Mouse (Mus musculus) lung, embryonic 16.5 days (tissue): ENCODE data around the gene Gm49345. TPM values are rescaled to one million over a fixed set of nuclear protein-coding genes. Genes with fewer than 3 reads are reported as not detected.

ENCODE experiments used
- ATAC-seq: fragments of 200-750 bp; cut with Nextera tagmentation; 2 replicates; pipeline ENCODE4 v1.8.0; 2017; ENCODE audit warnings: low read depth, mild to moderate bottlenecking, moderate library complexity
- H3K27ac ChIP-seq: fragments of 300-500 bp; sonication (generic); 2 replicates; pipeline ENCODE4 v1.5.1; 2014; ENCODE audit warnings: mild to moderate bottlenecking, control low read depth, low read length
- H3K27me3 ChIP-seq: fragments of 300-500 bp; sonication (generic); 2 replicates; pipeline ENCODE4 v1.6.1; 2014; ENCODE audit warnings: low read depth, low read length, mixed read lengths; ENCODE audit not compliant: control insufficient read depth, insufficient read depth
- H3K36me3 ChIP-seq: fragments of 300-500 bp; sonication (generic); 2 replicates; pipeline ENCODE4 v1.6.1; 2014; ENCODE audit warnings: low read length; ENCODE audit not compliant: control insufficient read depth, insufficient read depth
- H3K4me1 ChIP-seq: fragments of 300-500 bp; sonication (generic); replicated peaks from 2 replicates; pipeline ENCODE4 v1.6.1; 2014; ENCODE audit warnings: low read length, mixed read lengths; ENCODE audit not compliant: control insufficient read depth, insufficient read depth
- H3K4me2 ChIP-seq: fragments of 300-500 bp; sonication (generic); 2 replicates; pipeline ENCODE4 v1.6.1; 2014; ENCODE audit warnings: low read depth, low read length, control low read depth
- H3K4me3 ChIP-seq: fragments of 300-500 bp; sonication (generic); 2 replicates; pipeline ENCODE4 v1.5.1; 2014; ENCODE audit warnings: mild to moderate bottlenecking, low read length, control low read depth
- H3K9ac ChIP-seq: fragments of 300-500 bp; sonication (generic); 2 replicates; pipeline ENCODE4 v1.6.1; 2014; ENCODE audit warnings: low read length, control low read depth
- H3K9me3 ChIP-seq: fragments of 300-500 bp; sonication (generic); 2 replicates; pipeline ENCODE4 v1.6.1; 2016; ENCODE audit warnings: low read length; ENCODE audit not compliant: control insufficient read depth
- WGBS: fragments of 180-500 bp; shearing (Covaris S2); extraction: QIAGEN DNeasy Blood & Tissue Kit; methylation state at CpG from one replicate; pipeline ENCODE4 v1.1.7; 2014; 5-methylcytosine and 5-hydroxymethylcytosine counted together
- polyA plus RNA-seq: library from polyadenylated mRNA; unstranded; fragments of >200 nt; fragmentation: Nextera tagmentation; extraction: Ambion mirVana; gene quantifications from 2 replicates; pipeline ENCODE4 v1.2.1, GENCODE M21; 2015

The Gm49345 gene
- polyA plus RNA-seq, 1 experiment from 2014 or later = 0.69 TPM

DNA sequence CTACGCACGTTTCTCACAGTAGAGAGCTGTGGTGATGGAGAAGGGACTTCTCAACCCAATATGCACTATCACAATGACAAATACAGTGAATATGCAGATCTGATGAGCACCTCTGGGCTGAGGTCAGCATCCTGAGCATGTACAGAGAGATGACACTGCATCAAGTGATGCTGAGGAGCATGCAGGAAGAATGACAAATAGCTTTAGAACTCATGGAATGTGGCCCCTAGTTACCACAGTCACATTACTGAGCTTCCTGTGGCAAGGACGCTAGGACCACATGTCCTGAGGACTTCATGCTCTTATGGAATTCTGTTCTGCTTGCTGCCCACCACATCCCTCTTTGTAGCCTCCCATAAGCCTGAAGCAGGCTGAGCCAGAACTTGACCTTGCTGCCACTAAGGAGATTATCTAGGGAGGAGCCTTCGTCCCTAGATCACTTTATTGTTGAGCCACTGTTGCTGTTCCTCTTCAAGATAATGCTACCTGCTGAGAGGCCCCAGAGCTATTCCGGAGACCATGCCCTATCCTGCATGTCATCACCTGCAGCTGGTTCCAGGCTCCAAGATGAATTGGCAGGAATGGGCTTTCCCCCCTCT, 64.9 kb downstream of the Gm49345 start:
- no peaks in the 10 kb centered on the region for H3K9me3 ChIP-seq
- H3K4me2 ChIP-seq = no peak overlapping the region
- H3K4me3 ChIP-seq = no peak overlapping the region
- H3K27me3 ChIP-seq = no peaks in the 10 kb centered on the region
- WGBS = 75% methylated on average over 5 of the region's 5 CpGs
- H3K9ac ChIP-seq = no peak overlapping the region
- no peak overlapping the region for H3K27ac ChIP-seq
- no peaks in the 10 kb centered on the region for H3K4me1 ChIP-seq
- H3K36me3 ChIP-seq = no peaks in the 10 kb centered on the region
- no peak for ATAC-seq

DNA sequence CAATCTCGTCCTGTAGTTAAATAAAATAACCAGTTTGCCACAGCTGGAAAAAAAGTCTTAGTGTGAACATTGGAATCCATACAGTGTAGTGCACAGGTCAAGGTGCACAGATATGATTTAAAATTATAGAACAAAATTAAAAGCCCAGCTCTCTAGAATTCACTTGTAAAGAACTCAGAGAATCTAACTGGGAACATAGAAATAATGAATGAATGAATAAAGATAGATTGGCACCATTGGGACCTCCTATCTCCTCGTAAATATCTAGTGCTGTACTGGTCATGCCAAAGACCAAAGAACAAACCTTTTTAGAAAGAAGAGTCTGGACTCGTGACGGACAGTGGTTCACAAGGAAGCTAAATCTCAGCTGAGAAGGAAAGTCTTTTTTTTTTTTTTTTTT, 83.8 kb downstream of the Gm49345 start, which contains the start of gene Zfp748:
Zfp748 (minus strand) TSS at position 101 of the 400 bp plus-strand sequence.
- H3K36me3 ChIP-seq = no peaks in the 10 kb centered on the region
- H3K4me1 ChIP-seq = peaks cover 13% of the 10 kb centered on the region
- ATAC-seq = no peak
- peak within 1 kb of the TSS; percentile 83 for H3K4me2 ChIP-seq
- WGBS = 77% methylated on average over 4 of the region's 4 CpGs
- H3K4me3 ChIP-seq = peak within 1 kb of the TSS; percentile 63
- peak within 1 kb of the TSS; percentile 79 for H3K9ac ChIP-seq
- H3K27me3 ChIP-seq = no peaks in the 10 kb centered on the region
- peak within 1 kb of the TSS; percentile 76 for H3K27ac ChIP-seq
- H3K9me3 ChIP-seq = no peaks in the 10 kb centered on the region; the same call in 1 of the 2 replicates

DNA sequence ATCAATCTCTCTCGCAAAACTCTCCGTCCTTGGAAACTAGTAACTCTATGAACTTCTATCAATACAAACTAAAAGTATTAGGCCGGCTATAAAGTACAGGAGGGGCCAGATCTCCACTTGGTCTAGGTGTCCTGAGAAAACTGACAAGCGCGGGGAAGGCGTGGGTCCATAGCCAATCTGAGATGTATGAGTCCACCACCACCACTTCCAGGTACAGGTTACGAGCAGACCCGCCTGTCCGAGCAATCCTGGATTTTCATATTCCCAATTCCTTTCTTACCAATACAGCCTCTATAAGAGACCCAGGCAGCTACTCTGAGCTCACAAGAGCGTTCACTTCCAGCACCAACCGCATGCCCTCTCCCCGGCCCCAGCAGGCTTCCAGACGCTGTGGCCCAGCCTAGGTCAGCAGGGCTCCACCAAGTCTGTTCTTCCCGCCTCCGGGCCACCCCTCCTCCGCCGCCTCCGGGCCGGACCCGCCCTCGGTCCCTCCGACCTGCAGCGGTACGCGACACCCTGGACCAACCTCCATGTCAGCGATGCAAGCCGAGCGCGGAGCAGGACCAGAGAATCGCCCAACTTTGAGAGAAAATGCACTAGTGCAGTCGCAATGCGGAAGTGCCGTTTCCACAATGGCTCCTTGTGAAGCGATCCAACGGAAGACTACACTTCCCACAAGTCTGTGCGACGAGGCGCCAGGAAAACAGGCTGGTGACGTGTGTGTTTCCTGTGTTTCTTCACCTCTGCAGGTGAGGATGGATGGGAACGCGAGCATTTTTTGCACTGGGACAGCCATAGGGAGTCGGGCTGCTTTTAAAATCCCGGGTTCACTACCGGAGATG, 84.8 kb downstream of the Gm49345 start:
- peak overlapping the region; percentile 79 for H3K9ac ChIP-seq
- peak overlapping the region; percentile 63 for H3K4me3 ChIP-seq
- H3K9me3 ChIP-seq = no peaks in the 10 kb centered on the region
- WGBS = under 1% methylated on average over 44 of the region's 44 CpGs
- peak; percentile 98 for ATAC-seq
- no peaks in the 10 kb centered on the region for H3K36me3 ChIP-seq
- H3K27me3 ChIP-seq = no peaks in the 10 kb centered on the region
- peak overlapping the region; percentile 83 for H3K4me2 ChIP-seq
- H3K4me1 ChIP-seq = peaks cover 13% of the 10 kb centered on the region
- peak overlapping the region; percentile 76 for H3K27ac ChIP-seq

DNA sequence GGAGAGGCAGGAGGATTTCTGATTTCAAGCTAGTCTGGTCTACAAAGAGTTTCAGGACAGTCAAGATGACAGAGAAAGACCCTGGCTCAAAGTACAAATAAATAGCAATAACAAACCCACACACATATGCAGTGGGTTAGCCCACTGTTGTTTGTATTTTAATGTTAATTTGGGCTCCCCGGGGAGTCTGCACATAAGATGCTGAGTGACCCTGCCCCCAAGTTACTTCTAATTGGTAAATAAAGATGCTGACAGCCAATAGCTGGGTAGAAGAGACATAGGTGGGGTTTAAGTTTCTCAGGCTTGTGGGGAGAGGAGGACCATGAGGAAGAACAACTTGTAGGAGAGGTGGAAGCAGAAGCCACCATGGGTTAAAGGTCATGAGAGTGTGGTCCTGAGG, 91.6 kb downstream of the Gm49345 start:
- H3K4me3 ChIP-seq = no peak overlapping the region

More for the DNA sequence above, 91.6 kb downstream of the Gm49345 start:
- no peak overlapping the region for H3K27ac ChIP-seq
- H3K27me3 ChIP-seq = no peaks in the 10 kb centered on the region
- WGBS = 88% methylated on average over 1 of the region's 1 CpGs
- no peak overlapping the region for H3K4me2 ChIP-seq
- no peak overlapping the region for H3K9ac ChIP-seq
- H3K36me3 ChIP-seq = peaks cover 29% of the 10 kb centered on the region
- no peaks in the 10 kb centered on the region for H3K4me1 ChIP-seq
- ATAC-seq = no peak
- H3K9me3 ChIP-seq = no peaks in the 10 kb centered on the region

Other genes starting within 250 kb of the Gm49345 start
- 8.5 and 8.7 TPM in 2 replicates for gene Zfp429, start 237.9 kb downstream of the Gm49345 start, polyA plus RNA-seq
- gene Zfp459, start 216.4 kb downstream of the Gm49345 start, polyA plus RNA-seq = 1.2 and 1.3 TPM in 2 replicates
- 10.8 and 12.0 TPM in 2 replicates for gene Zfp874a, start 186.1 kb downstream of the Gm49345 start, polyA plus RNA-seq
- gene Zfp874b, start 153.5 kb downstream of the Gm49345 start, polyA plus RNA-seq = 3.5 and 3.6 TPM in 2 replicates
- 13.3 and 14.9 TPM in 2 replicates for gene Zfp58, start 137.2 kb downstream of the Gm49345 start, polyA plus RNA-seq
- gene Gm26965, start 111.6 kb downstream of the Gm49345 start, polyA plus RNA-seq = not detected in 2 replicates
- 20.9 and 21.9 TPM in 2 replicates for gene Zfp87, start 111.6 kb downstream of the Gm49345 start, polyA plus RNA-seq
- gene Zfp748, start 83.9 kb downstream of the Gm49345 start, polyA plus RNA-seq = 13.8 and 14.5 TPM in 2 replicates
- 4.5 and 4.7 TPM in 2 replicates for gene Zfp729b, start 28.1 kb downstream of the Gm49345 start, polyA plus RNA-seq
- 2.5 and 2.6 TPM in 2 replicates for gene Zfp729a, start within 50 bp of the Gm49345 start, polyA plus RNA-seq
- 11.6 and 12.9 TPM in 2 replicates for gene Zfp738, start 49.3 kb upstream of the Gm49345 start, polyA plus RNA-seq
- 5.6 and 6.8 TPM in 2 replicates for gene Zfp65, start 91.4 kb upstream of the Gm49345 start, polyA plus RNA-seq
- 6.7 and 7.2 TPM in 2 replicates for gene Zfp85, start 117.5 kb upstream of the Gm49345 start, polyA plus RNA-seq
- 2.2 and 2.6 TPM in 2 replicates for gene Zfp493, start 141.9 kb upstream of the Gm49345 start, polyA plus RNA-seq
- 8.0 and 8.6 TPM in 2 replicates for gene Zfp273, start 176.0 kb upstream of the Gm49345 start, polyA plus RNA-seq
- 2.3 and 3.1 TPM in 2 replicates for gene Gm10037, start 193.3 kb upstream of the Gm49345 start, polyA plus RNA-seq
- not detected in 2 replicates for gene BC048507, start 225.6 kb upstream of the Gm49345 start, polyA plus RNA-seq